ENCODE assay signal across 16 mouse cellular contexts in genomic region chr7:112125625-112126260, GRCm38 (mm10). TPM values are rescaled to one million over a fixed set of nuclear protein-coding genes. Genes with fewer than 3 reads are reported as not detected.
A peak's percentile ranks its signal among the peaks of the same experiment; 100 is the strongest.
DNase-seq lines count a peak whose midpoint lies in the region; ATAC-seq lines count a peak whose summit lies in the region.
"Had no signal": no experiment of that assay in that cellular context is flagged by ENCODE, and none has a peak within 500 bp of the region (broad histone marks: within the 10 kb centered on the region; RNA-seq: fewer than 3 reads in every experiment).

No protein-coding gene starts in this region.

- WGBS in heart, embryonic 13.5 days, result 58% methylated on average over 7 of the region's 7 CpGs
- WGBS in heart, embryonic 11.5 days (ENCODE audit: insufficient replicate concordance), result 69% methylated on average over 7 of the region's 7 CpGs
- 70% methylated on average over 7 of the region's 7 CpGs for WGBS in limb, embryonic 15.5 days
- 84% methylated on average over 7 of the region's 7 CpGs for WGBS in midbrain, embryonic 15.5 days

- H3K4me1 ChIP-seq in heart, embryonic 13.5 days, result peaks cover 83% of the 10 kb centered on the region
- H3K4me1 ChIP-seq in heart, embryonic 11.5 days (ENCODE audit: control insufficient read depth, insufficient read depth, low read length), result peaks cover 51% of the 10 kb centered on the region
- peaks cover 52% of the 10 kb centered on the region for H3K4me1 ChIP-seq in limb, embryonic 15.5 days
- peaks cover 3% of the 10 kb centered on the region; the same call in 1 of the 2 replicates for H3K4me1 ChIP-seq in midbrain, embryonic 15.5 days
- H3K4me1 ChIP-seq: stomach, embryonic 15.5 days had no signal

- H3K9ac ChIP-seq in heart, embryonic 13.5 days, result no peak overlapping the region
- no peak overlapping the region for H3K9ac ChIP-seq in heart, embryonic 11.5 days (ENCODE audit: low read depth, low read length)
- H3K9ac ChIP-seq in limb, embryonic 15.5 days, result no peak overlapping the region
- H3K9ac ChIP-seq in midbrain, embryonic 15.5 days, result no peak overlapping the region
- H3K9ac ChIP-seq: limb, embryonic 13.5 days; liver, postnatal 0 days; stomach, embryonic 15.5 days had no signal

- H3K4me2 ChIP-seq in heart, embryonic 13.5 days, result no peak overlapping the region
- no peak overlapping the region for H3K4me2 ChIP-seq in heart, embryonic 11.5 days
- H3K4me2 ChIP-seq in limb, embryonic 15.5 days, result no peak overlapping the region
- no peak overlapping the region for H3K4me2 ChIP-seq in midbrain, embryonic 15.5 days
- H3K4me2 ChIP-seq: limb, embryonic 13.5 days; stomach, embryonic 15.5 days had no signal

- H3K4me3 ChIP-seq in heart, embryonic 13.5 days, result no peak overlapping the region
- H3K4me3 ChIP-seq in heart, embryonic 11.5 days (ENCODE audit: low read depth, low read length), result no peak overlapping the region
- no peak overlapping the region for H3K4me3 ChIP-seq in limb, embryonic 15.5 days
- H3K4me3 ChIP-seq in midbrain, embryonic 15.5 days, result no peak overlapping the region
- H3K4me3 ChIP-seq: limb, embryonic 13.5 days; midbrain, embryonic 10.5 days; stomach, embryonic 15.5 days had no signal

- ATAC-seq in heart, embryonic 13.5 days (ENCODE audit: extremely low read depth, insufficient number of reproducible peaks, low FRiP score, low TSS enrichment), result no peak
- ATAC-seq in heart, embryonic 11.5 days (replicated peaks; ENCODE audit: insufficient number of reproducible peaks, low FRiP score, low TSS enrichment), result no peak
- no peak for ATAC-seq in limb, embryonic 15.5 days (ENCODE audit: insufficient number of reproducible peaks, low FRiP score, low TSS enrichment, low read depth)
- no peak for ATAC-seq in midbrain, embryonic 15.5 days (replicated peaks)
- ATAC-seq: forebrain, embryonic 16.5 days; liver, postnatal 0 days had no signal

- no peaks in the 10 kb centered on the region for H3K9me3 ChIP-seq in heart, embryonic 13.5 days
- no peaks in the 10 kb centered on the region for H3K9me3 ChIP-seq in heart, embryonic 11.5 days (replicated peaks; ENCODE audit: control insufficient read depth, low read length)
- no peaks in the 10 kb centered on the region for H3K9me3 ChIP-seq in limb, embryonic 15.5 days
- no peaks in the 10 kb centered on the region for H3K9me3 ChIP-seq in midbrain, embryonic 15.5 days
- H3K9me3 ChIP-seq: limb, embryonic 13.5 days; midbrain, embryonic 10.5 days; stomach, embryonic 15.5 days had no signal

- peaks cover 2% of the 10 kb centered on the region; the same call in 1 of the 2 replicates for H3K36me3 ChIP-seq in heart, embryonic 13.5 days
- H3K36me3 ChIP-seq in heart, embryonic 11.5 days (ENCODE audit: control insufficient read depth, insufficient read depth, low read length), result no peaks in the 10 kb centered on the region
- H3K36me3 ChIP-seq in limb, embryonic 15.5 days, result no peaks in the 10 kb centered on the region; the same call in 1 of the 2 replicates
- no peaks in the 10 kb centered on the region for H3K36me3 ChIP-seq in midbrain, embryonic 15.5 days (replicated peaks)
- H3K36me3 ChIP-seq: midbrain, embryonic 10.5 days; stomach, embryonic 15.5 days had no signal

- no peaks in the 10 kb centered on the region for H3K27me3 ChIP-seq in heart, embryonic 13.5 days (replicated peaks)
- H3K27me3 ChIP-seq in heart, embryonic 11.5 days (ENCODE audit: control insufficient read depth, insufficient read depth, low read length), result no peaks in the 10 kb centered on the region
- H3K27me3 ChIP-seq in limb, embryonic 15.5 days, result no peaks in the 10 kb centered on the region
- no peaks in the 10 kb centered on the region for H3K27me3 ChIP-seq in midbrain, embryonic 15.5 days (replicated peaks)
- H3K27me3 ChIP-seq: limb, embryonic 13.5 days; stomach, embryonic 15.5 days had no signal

- H3K27ac ChIP-seq in heart, embryonic 13.5 days (replicated peaks), result peak overlapping the region; percentile 79
- no peak overlapping the region for H3K27ac ChIP-seq in heart, embryonic 11.5 days (ENCODE audit: low read depth, low read length)
- H3K27ac ChIP-seq in limb, embryonic 15.5 days, result peak overlapping the region; percentile 33; the same call in 1 of the 2 replicates
- no peak overlapping the region for H3K27ac ChIP-seq in midbrain, embryonic 15.5 days
- H3K27ac ChIP-seq: limb, embryonic 13.5 days; midbrain, embryonic 10.5 days; stomach, embryonic 15.5 days had no signal

- DNase-seq in cerebellum, adult 11-12 months, result peak; percentile 50
- DNase-seq in cerebellum, postnatal 4 days (ENCODE audit: low spot score in 2 of 2), result no peak
- peak; percentile 28 to 52 for DNase-seq in cerebellum, postnatal 10 days
- DNase-seq: kidney, adult 8-10 months; kidney, postnatal 36 days; liver, postnatal 0 days; lung, postnatal 36 days; spleen, adult 18-20 months had no signal

RNA-seq across cellular contexts. Expression of gene Dkk3, which starts 33.1 kb away (rescaled TPM):
- 74.7 and 91.0 TPM in 2 replicates for polyA plus RNA-seq in heart, embryonic 13.5 days (2015; fragmentation: Nextera tagmentation; extraction: Ambion mirVana)
- 72.4 and 97.5 TPM in 2 replicates for polyA plus RNA-seq in heart, embryonic 11.5 days (2014; fragmentation: Nextera tagmentation; extraction: Ambion mirVana)
- polyA plus RNA-seq in limb, embryonic 15.5 days (2015; fragmentation: Nextera tagmentation; extraction: Ambion mirVana), result 99.3 and 106 TPM in 2 replicates
- polyA plus RNA-seq in midbrain, embryonic 15.5 days (2015; fragmentation: Nextera tagmentation; extraction: Ambion mirVana), result 25.0 and 25.6 TPM in 2 replicates

Comparison
In these comparisons a context has a peak if more than half of its experiments do, and no peak if none do; other contexts are left out.
1. DNase-seq: peak in cerebellum, adult 11-12 months (single experiment) and cerebellum, postnatal 10 days (2 of 2); none in cerebellum, postnatal 4 days (0 of 2).
2. H3K27ac ChIP-seq: peak in heart, embryonic 13.5 days (single experiment) and limb, embryonic 15.5 days (single experiment); none in heart, embryonic 11.5 days (single experiment) and midbrain, embryonic 15.5 days (single experiment).